Mouse (Mus musculus): ENCODE measurements around the gene Axdnd1. TPM values are rescaled to one million over a fixed set of nuclear protein-coding genes. Genes with fewer than 3 reads are reported as not detected.
"Not testable (repeated sequence)": the region's sequence is repeated elsewhere in the genome, so short reads cannot be mapped to it uniquely, and the experiment has no call there.

Axdnd1 gene
- total RNA-seq, 2 experiments from 2014 or later = not detected

- no peak for DNase-seq
Observed at GRCm38 (mm10) chr1:156340847-156341246, 80.1 kb downstream of the Axdnd1 start.

- DNase-seq = no peak
Observed at GRCm38 (mm10) chr1:156323126-156323525, 97.8 kb downstream of the Axdnd1 start.

- no peak for DNase-seq
Observed at GRCm38 (mm10) chr1:156310630-156311029, 110.3 kb downstream of the Axdnd1 start, which contains the start of gene Nphs2. TSS of gene Nphs2 (plus strand) at chr1:156310727.

- no peak for DNase-seq
Observed at GRCm38 (mm10) chr1:156308595-156308994, 112.4 kb downstream of the Axdnd1 start.

- DNase-seq = no peak
Observed at GRCm38 (mm10) chr1:156302911-156303749, 117.8 kb downstream of the Axdnd1 start, which contains the start of gene Tdrd5. TSS of gene Tdrd5 (minus strand) at chr1:156303664.

- DNase-seq = no peak
Observed at GRCm38 (mm10) chr1:156290016-156290415, 130.9 kb downstream of the Axdnd1 start.

- DNase-seq = not testable (repeated sequence)
Observed at GRCm38 (mm10) chr1:156289222-156289587, 131.8 kb downstream of the Axdnd1 start.

- DNase-seq = no peak
Observed at GRCm38 (mm10) chr1:156288556-156289221, 132.3 kb downstream of the Axdnd1 start.

GRCm38 (mm10) chr1:156285541-156285896 is 135.4 kb downstream of the Axdnd1 start:
- no peak for DNase-seq

- DNase-seq = no peak
Observed at GRCm38 (mm10) chr1:156284851-156285540, 136.0 kb downstream of the Axdnd1 start.

- no peak for DNase-seq
Observed at GRCm38 (mm10) chr1:156284207-156284606, 136.8 kb downstream of the Axdnd1 start.

GRCm38 (mm10) chr1:156280131-156280530 is 140.8 kb downstream of the Axdnd1 start:
- DNase-seq = no peak

- DNase-seq = no peak
Observed at GRCm38 (mm10) chr1:156273647-156274046, 147.3 kb downstream of the Axdnd1 start.

Other genes with a start within 250 kb of the Axdnd1 start
- under 1 TPM in 1 of 2 experiments, not detected in 1; 0.07 TPM for gene Fam163a, start 216.1 kb downstream of the Axdnd1 start, total RNA-seq (2021)
- gene Tdrd5, start 117.5 kb downstream of the Axdnd1 start, total RNA-seq (2021) = not detected
- under 1 TPM in 1 of 2 experiments, not detected in 1; 0.08 TPM for gene Nphs2, start 110.4 kb downstream of the Axdnd1 start, total RNA-seq (2021)
- gene Gm2000, start 55.1 kb downstream of the Axdnd1 start, total RNA-seq (2021) = 100 to 1,000 TPM; 401 to 433 TPM
- 10 to 100 TPM in 1 of 2 experiments, 1 to 10 TPM in 1; 8.2 to 11.9 TPM for gene Soat1, start 53.2 kb upstream of the Axdnd1 start, total RNA-seq (2021)
- gene Gm10031, start 102.9 kb upstream of the Axdnd1 start, total RNA-seq (2021) = 10 to 100 TPM; 47.2 to 51.9 TPM
- 10 to 100 TPM; 24.4 to 26.1 TPM for gene Abl2, start 137.6 kb upstream of the Axdnd1 start, total RNA-seq (2021)